Mouse (Mus musculus) thymus, adult 2 months (tissue): Measurements from ENCODE around the gene Ets1.

Experiments
- CTCF ChIP-seq: fragments of 200-500 bp; IDR thresholded peaks from 2 replicates; pipeline ENCODE4 v1.5.1; 2012; ENCODE audit warnings: mild to moderate bottlenecking, control low read depth, low read length, moderate library complexity, borderline replicate concordance; ENCODE audit not compliant: control insufficient read depth, poor library complexity, insufficient read depth; ENCODE audit errors: extremely low read depth
- POLR2A ChIP-seq: fragments of 200-500 bp; IDR thresholded peaks from 2 replicates; pipeline ENCODE4 v1.6.1; 2012; ENCODE audit warnings: mild to moderate bottlenecking, low read length, control low read depth, moderate library complexity; ENCODE audit not compliant: control insufficient read depth, poor library complexity, insufficient read depth; ENCODE audit errors: extremely low read depth

DNA sequence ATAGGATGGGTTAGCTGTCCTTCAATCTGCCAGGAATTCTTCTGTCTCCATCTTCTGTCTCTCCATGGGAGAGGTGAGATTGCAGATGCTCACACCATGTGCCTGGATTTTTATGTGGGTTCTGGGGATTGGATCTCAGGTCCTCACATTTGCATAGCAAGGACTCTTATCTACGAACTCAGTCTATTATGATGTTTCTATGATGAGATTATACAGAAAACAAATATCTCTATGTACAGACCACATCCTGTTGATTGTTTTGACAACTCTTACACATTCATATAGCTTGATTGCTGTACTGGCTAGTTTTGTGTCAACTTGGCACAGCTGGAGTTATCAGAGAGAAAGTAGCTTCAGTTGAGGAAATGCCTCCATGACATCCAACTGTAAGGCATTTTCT is 162.2 kb downstream of the Ets1 start:
- no peak for TF ChIP-seq CTCF
- no peak for TF ChIP-seq POLR2A
